Mouse (Mus musculus): ENCODE measurements around the gene Sdc4.

GRCm38 (mm10) chr2:164443460-164444000 is at the start of gene Sdc4:
- TF ChIP-seq GATA1 (IDR thresholded peaks at IDR 0.05; ENCODE audit: borderline replicate concordance, low read length) (no peak), FLI1 (IDR thresholded peaks at IDR 0.05; ENCODE audit: low read length) (no peak)

All from megakaryocyte, embryonic 14.5 days (primary cell).